Mouse (Mus musculus) embryonic fibroblast, embryonic 13.5 days (primary cell): ENCODE data around the gene Tpsab1. TPM values are rescaled to one million over a fixed set of nuclear protein-coding genes. Genes with fewer than 3 reads are reported as not detected.

Experiments
- H3K27ac ChIP-seq: 2 replicates; pipeline ENCODE4 v1.5.1; 2012; ENCODE audit warnings: low read length, control low read depth, inconsistent platforms; ENCODE audit not compliant: insufficient read depth
- H3K4me1 ChIP-seq: 2 replicates; pipeline ENCODE4 v1.6.1; 2011; ENCODE audit warnings: low read length; ENCODE audit not compliant: control insufficient read depth, insufficient read depth
- H3K4me3 ChIP-seq: 2 replicates; pipeline ENCODE4 v1.5.1; 2011; ENCODE audit warnings: mild to moderate bottlenecking, control low read depth, low read length; ENCODE audit not compliant: insufficient read depth
- CTCF ChIP-seq: IDR thresholded peaks from 2 replicates; pipeline ENCODE4 v1.5.1; 2011; ENCODE audit warnings: mild to moderate bottlenecking, control low read depth, low read length, moderate library complexity, borderline replicate concordance; ENCODE audit not compliant: insufficient read depth
- POLR2A ChIP-seq: IDR thresholded peaks from 2 replicates; pipeline ENCODE4 v1.6.1; 2011; ENCODE audit warnings: low read depth, mild to moderate bottlenecking, control low read depth, low read length, moderate library complexity
- polyA plus RNA-seq: library from polyadenylated mRNA; stranded (reverse); fragments of >200 nt; gene quantifications from 2 replicates; pipeline ENCODE4 v1.2.4, GENCODE M21; 2011; ENCODE audit warnings: low read depth; ENCODE audit not compliant: missing spikeins, insufficient read length

Gene Tpsab1
- not detected in 2 replicates for polyA plus RNA-seq

GRCm38 (mm10) chr17:25345462-25345861, at the start of gene Tpsab1:
Gene Tpsab1 (minus strand): TSS chr17:25345562.
- no peak within 1 kb of the TSS for H3K27ac ChIP-seq
- H3K4me1 ChIP-seq: no peaks in the 10 kb centered on the region
- TF ChIP-seq POLR2A (no peak), CTCF (no peak)
- no peak within 1 kb of the TSS for H3K4me3 ChIP-seq

- Histone ChIP-seq H3K4me1 (no peaks in the 10 kb centered on the region), H3K4me3 (no peak overlapping the region), H3K27ac (no peak overlapping the region)
- TF ChIP-seq CTCF: no peak
- no peak for TF ChIP-seq POLR2A
Observed at GRCm38 (mm10) chr17:25394526-25394925, 49.2 kb upstream of the Tpsab1 start.

- H3K4me3 ChIP-seq: no peak overlapping the region
- TF ChIP-seq CTCF (no peak), POLR2A (no peak)
- H3K27ac ChIP-seq: no peak overlapping the region
- no peaks in the 10 kb centered on the region for H3K4me1 ChIP-seq
Observed at GRCm38 (mm10) chr17:25374011-25374410, 28.6 kb upstream of the Tpsab1 start.

GRCm38 (mm10) chr17:25372491-25372890, 27.1 kb upstream of the Tpsab1 start:
- no peak for TF ChIP-seq CTCF
- no peak for TF ChIP-seq POLR2A
- Histone ChIP-seq H3K4me1 (no peaks in the 10 kb centered on the region), H3K27ac (no peak overlapping the region), H3K4me3 (no peak overlapping the region)

GRCm38 (mm10) chr17:25368973-25369372, 23.6 kb upstream of the Tpsab1 start, which contains the start of gene Tpsg1:
Gene Tpsg1 (plus strand): TSS chr17:25369273.
- Histone ChIP-seq H3K4me1 (no peaks in the 10 kb centered on the region), H3K27ac (no peak within 1 kb of the TSS), H3K4me3 (no peak within 1 kb of the TSS)
- no peak for TF ChIP-seq CTCF
- TF ChIP-seq POLR2A: no peak

GRCm38 (mm10) chr17:25366005-25366404, 20.6 kb upstream of the Tpsab1 start, which contains the start of gene Tpsb2:
Gene Tpsb2 (plus strand): TSS chr17:25366305.
- no peaks in the 10 kb centered on the region for H3K4me1 ChIP-seq
- H3K4me3 ChIP-seq: no peak within 1 kb of the TSS
- no peak within 1 kb of the TSS for H3K27ac ChIP-seq
- no peak for TF ChIP-seq CTCF
- no peak for TF ChIP-seq POLR2A

- Histone ChIP-seq H3K27ac (no peak overlapping the region), H3K4me1 (no peaks in the 10 kb centered on the region), H3K4me3 (no peak overlapping the region)
- TF ChIP-seq POLR2A (no peak), CTCF (peak; percentile 91; the same call in 1 of the 2 replicates)
Observed at GRCm38 (mm10) chr17:25363726-25364125, 18.4 kb upstream of the Tpsab1 start.

GRCm38 (mm10) chr17:25361291-25361690, 15.9 kb upstream of the Tpsab1 start:
- TF ChIP-seq CTCF (no peak), POLR2A (no peak)
- Histone ChIP-seq H3K27ac (no peak overlapping the region), H3K4me3 (no peak overlapping the region), H3K4me1 (no peaks in the 10 kb centered on the region)

GRCm38 (mm10) chr17:25341490-25341889, 3.9 kb downstream of the Tpsab1 start:
- H3K4me1 ChIP-seq: no peaks in the 10 kb centered on the region
- H3K4me3 ChIP-seq: no peak overlapping the region
- no peak overlapping the region for H3K27ac ChIP-seq
- TF ChIP-seq POLR2A (no peak), CTCF (no peak)

GRCm38 (mm10) chr17:25340003-25340402, 5.4 kb downstream of the Tpsab1 start:
- Histone ChIP-seq H3K4me1 (no peaks in the 10 kb centered on the region), H3K27ac (no peak overlapping the region), H3K4me3 (no peak overlapping the region)
- TF ChIP-seq POLR2A (no peak), CTCF (no peak)
